12 mouse cellular contexts compared by ENCODE assay signal in the genomic region with DNA sequence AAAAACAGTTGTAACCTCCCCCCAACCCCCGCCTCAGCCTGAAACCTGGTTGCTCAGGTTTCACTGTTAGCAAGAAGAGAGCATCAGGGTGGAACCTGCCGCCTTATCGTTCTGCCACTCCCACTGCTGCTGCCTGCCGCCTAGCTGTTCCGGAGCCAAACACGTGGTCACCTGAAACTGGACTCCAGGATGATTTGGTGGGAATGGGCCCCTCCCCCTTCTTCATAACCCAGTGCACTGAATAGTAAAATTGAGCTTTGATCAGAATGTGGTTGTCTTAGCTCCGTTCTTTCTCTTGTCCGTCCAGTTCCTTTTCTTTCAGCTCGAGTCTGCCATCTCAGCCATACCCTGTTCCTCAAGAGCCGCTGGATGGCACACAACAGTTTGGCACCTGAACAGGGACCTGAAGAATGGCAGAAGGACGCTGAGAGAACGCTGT. TPM values are rescaled to one million over a fixed set of nuclear protein-coding genes. Genes with fewer than 3 reads are reported as not detected.
A peak's percentile ranks its signal among the peaks of the same experiment; 100 is the strongest.
DNase-seq lines count a peak whose midpoint lies in the region; ATAC-seq and TF ChIP-seq lines count a peak whose summit lies in the region.
"Not testable (repeated sequence)": the region's sequence is repeated elsewhere in the genome, so short reads cannot be mapped to it uniquely, and the experiment has no call there.
"Had no signal": no experiment of that assay in that cellular context is flagged by ENCODE, and none has a peak within 500 bp of the region (broad histone marks: within the 10 kb centered on the region; RNA-seq: fewer than 3 reads in every experiment).

No protein-coding gene starts in this region.

- H3K4me2 ChIP-seq in heart, embryonic 13.5 days: peak overlapping the region; percentile 54
- peak overlapping the region; percentile 43 for H3K4me2 ChIP-seq in intestine, postnatal 0 days (replicated peaks; ENCODE audit: low read depth)
- H3K4me2 ChIP-seq in kidney, embryonic 16.5 days (replicated peaks; ENCODE audit: low read depth, low read length): peak overlapping the region; percentile 50
- H3K4me2 ChIP-seq in limb, embryonic 11.5 days (ENCODE audit: low read depth, severe bottlenecking): not testable (repeated sequence)
- peak overlapping the region; percentile 15; the same call in 1 of the 2 replicates for H3K4me2 ChIP-seq in liver, embryonic 13.5 days
- peak overlapping the region; percentile 49 for H3K4me2 ChIP-seq in lung, embryonic 16.5 days (ENCODE audit: low read depth, low read length)
- peak overlapping the region; percentile 42 for H3K4me2 ChIP-seq in stomach, embryonic 16.5 days (ENCODE audit: low read depth, low read length)

- peak overlapping the region; percentile 4; the same call in 1 of the 2 replicates for H3K4me3 ChIP-seq in heart, embryonic 13.5 days
- H3K4me3 ChIP-seq in intestine, postnatal 0 days (ENCODE audit: low read depth, low read length); limb, embryonic 11.5 days (ENCODE audit: low read depth, low read length): not testable (repeated sequence)
- H3K4me3 ChIP-seq in kidney, embryonic 16.5 days (ENCODE audit: low read length): peak overlapping the region; percentile 39
- peak overlapping the region; percentile 16; the same call in 1 of the 2 replicates for H3K4me3 ChIP-seq in liver, embryonic 13.5 days (replicated peaks)
- 0 out of 2 replicates have a peak overlapping the region, but pooled peaks have one; percentile 8 for H3K4me3 ChIP-seq in lung, embryonic 16.5 days (ENCODE audit: low read length)
- H3K4me3 ChIP-seq in stomach, embryonic 16.5 days (replicated peaks; ENCODE audit: low read length): peak overlapping the region; percentile 19

- H3K36me3 ChIP-seq in heart, embryonic 13.5 days; intestine, postnatal 0 days (ENCODE audit: control insufficient read depth, insufficient read depth); kidney, embryonic 16.5 days (ENCODE audit: insufficient read depth, low read length); limb, embryonic 11.5 days (ENCODE audit: control insufficient read depth, insufficient read depth, low read length); liver, embryonic 13.5 days; lung, embryonic 16.5 days (ENCODE audit: control insufficient read depth, insufficient read depth, low read length); stomach, embryonic 16.5 days (ENCODE audit: control insufficient read depth, insufficient read depth, low read length): not testable (repeated sequence)

- WGBS in heart, embryonic 13.5 days: 30% methylated on average over 12 of the region's 12 CpGs
- 23% methylated on average over 12 of the region's 12 CpGs for WGBS in intestine, postnatal 0 days
- 16% methylated on average over 12 of the region's 12 CpGs for WGBS in kidney, embryonic 16.5 days
- 29% methylated on average over 12 of the region's 12 CpGs for WGBS in limb, embryonic 11.5 days
- 33% methylated on average over 12 of the region's 12 CpGs for WGBS in liver, embryonic 13.5 days (ENCODE audit: insufficient replicate concordance)
- WGBS in lung, embryonic 16.5 days: 22% methylated on average over 12 of the region's 12 CpGs
- WGBS in stomach, embryonic 16.5 days: 23% methylated on average over 12 of the region's 12 CpGs

- H3K27me3 ChIP-seq in heart, embryonic 13.5 days (replicated peaks); intestine, postnatal 0 days (replicated peaks; ENCODE audit: control insufficient read depth, insufficient read depth, low read length); kidney, embryonic 16.5 days (ENCODE audit: insufficient read depth, low read length); limb, embryonic 11.5 days (ENCODE audit: control insufficient read depth, insufficient read depth, low read length); liver, embryonic 13.5 days; lung, embryonic 16.5 days (ENCODE audit: control insufficient read depth, insufficient read depth, low read depth, low read length); stomach, embryonic 16.5 days (ENCODE audit: control insufficient read depth, insufficient read depth, low read length): not testable (repeated sequence)

- not testable (repeated sequence) for H3K4me1 ChIP-seq in heart, embryonic 13.5 days; intestine, postnatal 0 days (replicated peaks; ENCODE audit: control insufficient read depth, insufficient read depth, low read length); kidney, embryonic 16.5 days (ENCODE audit: insufficient read depth, low read length); limb, embryonic 11.5 days (ENCODE audit: control insufficient read depth, insufficient read depth, low read length); liver, embryonic 13.5 days (replicated peaks); lung, embryonic 16.5 days (replicated peaks; ENCODE audit: control insufficient read depth, insufficient read depth, low read length); stomach, embryonic 16.5 days (ENCODE audit: control insufficient read depth, insufficient read depth, low read length)

- not testable (repeated sequence) for H3K9ac ChIP-seq in heart, embryonic 13.5 days; intestine, postnatal 0 days (ENCODE audit: low read depth, low read length); limb, embryonic 11.5 days (ENCODE audit: low read length); liver, embryonic 13.5 days; lung, embryonic 16.5 days (ENCODE audit: low read length); stomach, embryonic 16.5 days (ENCODE audit: low read length)
- H3K9ac ChIP-seq in kidney, embryonic 16.5 days (replicated peaks; ENCODE audit: low read length): peak overlapping the region; percentile 36; the same call in 1 of the 2 replicates

- H3K27ac ChIP-seq in heart, embryonic 13.5 days (replicated peaks); intestine, postnatal 0 days (ENCODE audit: low read depth, low read length); limb, embryonic 11.5 days (replicated peaks; ENCODE audit: low read depth, low read length); liver, embryonic 13.5 days; lung, embryonic 16.5 days (ENCODE audit: low read length); stomach, embryonic 16.5 days (ENCODE audit: low read length): not testable (repeated sequence)
- peak overlapping the region; percentile 57; the same call in 1 of the 2 replicates for H3K27ac ChIP-seq in kidney, embryonic 16.5 days (ENCODE audit: low read length)

- TF ChIP-seq CTCF in intestine, postnatal 0 days (IDR thresholded peaks at IDR 0.05; ENCODE audit: low read depth): not testable (repeated sequence)

- peak; percentile 14 for DNase-seq in R1 (ENCODE audit: low read depth, low spot score)
- peak; percentile 33 for DNase-seq in limb, embryonic 11.5 days (ENCODE audit: low spot score)
- DNase-seq in liver, embryonic 13.5 days: not testable (repeated sequence)

- ATAC-seq in heart, embryonic 13.5 days (ENCODE audit: extremely low read depth, insufficient number of reproducible peaks, low FRiP score, low TSS enrichment); intestine, postnatal 0 days; limb, embryonic 11.5 days (ENCODE audit: insufficient number of reproducible peaks, low FRiP score, low TSS enrichment, low read depth); liver, embryonic 13.5 days (ENCODE audit: low read depth); lung, embryonic 16.5 days (ENCODE audit: low read depth); stomach, embryonic 16.5 days (ENCODE audit: insufficient read depth, low FRiP score): not testable (repeated sequence)
- ATAC-seq in kidney, embryonic 16.5 days (ENCODE audit: low FRiP score, low TSS enrichment): peak; percentile 86

- H3K9me3 ChIP-seq in heart, embryonic 13.5 days; intestine, postnatal 0 days (ENCODE audit: control insufficient read depth); kidney, embryonic 16.5 days (ENCODE audit: low read length); limb, embryonic 11.5 days (ENCODE audit: control insufficient read depth, low read length); liver, embryonic 13.5 days (replicated peaks); lung, embryonic 16.5 days (ENCODE audit: control insufficient read depth, low read length); stomach, embryonic 16.5 days (replicated peaks; ENCODE audit: control insufficient read depth, low read length): not testable (repeated sequence)

RNA-seq across cellular contexts. Expression of gene Slc7a15, which starts 26.9 kb away (rescaled TPM):
- not detected in 2 replicates for polyA plus RNA-seq in heart, embryonic 13.5 days (2015; fragmentation: Nextera tagmentation; extraction: Ambion mirVana)
- polyA plus RNA-seq in intestine, postnatal 0 days (2015; fragmentation: Nextera tagmentation; extraction: Ambion mirVana): 5.7 TPM in 2 replicates
- not detected in 2 replicates for polyA plus RNA-seq in kidney, embryonic 16.5 days (2015; fragmentation: Nextera tagmentation; extraction: Ambion mirVana)
- polyA plus RNA-seq in limb, embryonic 11.5 days (2014; fragmentation: Nextera tagmentation; extraction: Ambion mirVana): not detected in 2 replicates
- polyA plus RNA-seq in liver, embryonic 13.5 days (2015; fragmentation: Nextera tagmentation; extraction: Ambion mirVana): not detected in 2 replicates
- polyA plus RNA-seq in lung, embryonic 16.5 days (2015; fragmentation: Nextera tagmentation; extraction: Ambion mirVana): not detected in 2 replicates
- polyA plus RNA-seq in stomach, embryonic 16.5 days (2015; fragmentation: Nextera tagmentation; extraction: Ambion mirVana): not detected in 2 replicates
- polyA plus RNA-seq: forebrain, postnatal 0 days; hindbrain, embryonic 11.5 days; inflammation-experienced regulatory T-cells, adult 6 months; midbrain, embryonic 15.5 days had no signal
